Mouse (Mus musculus) heart, embryonic 10.5 days (tissue): ENCODE data around the gene Plekha8. TPM values are rescaled to one million over a fixed set of nuclear protein-coding genes. Genes with fewer than 3 reads are reported as not detected.
A peak's percentile ranks its signal among the peaks of the same experiment; 100 is the strongest.

Source experiments
- DNase-seq: peaks from one replicate; pipeline ENCODE4 v3.0.0-alpha.2; 2017; ENCODE audit warnings: low spot score
- H3K27ac ChIP-seq: fragments of 300-500 bp; sonication (generic); 2 replicates; pipeline ENCODE4 v1.5.1; 2016; ENCODE audit warnings: mild to moderate bottlenecking
- H3K27me3 ChIP-seq: fragments of 300-500 bp; sonication (generic); 2 replicates; pipeline ENCODE4 v1.6.1; 2016; ENCODE audit warnings: mild to moderate bottlenecking; ENCODE audit not compliant: poor library complexity, insufficient read depth, severe bottlenecking
- H3K36me3 ChIP-seq: fragments of 300-500 bp; sonication (generic); 2 replicates; pipeline ENCODE4 v1.6.1; 2016; ENCODE audit warnings: mild to moderate bottlenecking, moderate library complexity
- H3K4me1 ChIP-seq: fragments of 300-500 bp; sonication (generic); 2 replicates; pipeline ENCODE4 v1.6.1; 2016; ENCODE audit warnings: mild to moderate bottlenecking
- H3K4me3 ChIP-seq: fragments of 300-500 bp; sonication (generic); 2 replicates; pipeline ENCODE4 v1.5.1; 2016; ENCODE audit warnings: mild to moderate bottlenecking, moderate library complexity
- H3K9me3 ChIP-seq: fragments of 300-500 bp; sonication (generic); 2 replicates; pipeline ENCODE4 v1.6.1; 2016; ENCODE audit warnings: mild to moderate bottlenecking, moderate library complexity
- WGBS: fragments of 180-500 bp; shearing (Covaris S2); methylation state at CpG from one replicate; pipeline ENCODE4 v1.1.7; 2016; 5-methylcytosine and 5-hydroxymethylcytosine counted together
- polyA plus RNA-seq: library from polyadenylated mRNA; unstranded; fragments of >200 nt; fragmentation: Nextera tagmentation; extraction: Ambion mirVana; gene quantifications from 2 replicates; pipeline ENCODE4 v1.2.1, GENCODE M21; 2016

Plekha8 gene
- polyA plus RNA-seq, 1 experiment from 2014 or later = 10.3 TPM

- 0% methylated on average over 20 of the region's 20 CpGs for WGBS
- H3K27ac ChIP-seq = peak overlapping the region; percentile 92
Observed at GRCm38 (mm10) chr6:54592938-54593535, 1.9 kb upstream of the Plekha8 start.

DNA sequence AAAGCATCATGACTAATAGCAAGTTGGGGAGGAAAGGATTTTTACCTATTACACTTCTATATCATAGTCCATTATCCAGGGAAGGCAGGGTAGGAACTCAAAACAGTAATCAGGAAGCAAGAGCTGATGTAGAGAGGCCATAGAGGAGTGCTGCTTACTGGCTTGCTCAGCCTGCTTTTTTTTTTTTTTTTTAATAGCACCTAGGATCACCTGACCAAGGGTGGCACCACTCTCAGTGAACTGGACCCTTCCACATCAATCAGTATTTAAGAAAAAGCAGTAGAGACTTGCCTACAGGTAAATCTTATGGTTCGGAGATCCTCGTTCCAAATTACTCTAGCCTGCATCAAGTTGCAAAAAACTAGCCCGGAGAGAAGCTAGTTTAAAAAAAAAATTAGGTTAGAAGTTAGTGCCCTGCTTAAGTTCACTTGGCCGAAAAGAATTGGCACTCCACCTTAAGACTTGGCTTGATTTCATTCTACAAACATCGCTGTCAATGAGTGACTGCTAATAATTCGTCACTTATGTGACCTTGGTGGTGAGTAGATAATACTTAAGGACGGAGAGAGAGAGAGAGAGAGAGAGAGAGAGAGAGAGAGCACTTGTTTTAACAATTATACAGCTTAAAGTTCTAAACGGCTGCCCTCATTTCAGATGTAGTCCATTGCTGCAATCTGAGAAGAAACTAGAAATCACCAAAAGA is 994 bp upstream of the Plekha8 start:
- no peaks in the 10 kb centered on the region for H3K27me3 ChIP-seq
- peak overlapping the region; percentile 92; the same call in 1 of the 2 replicates for H3K27ac ChIP-seq

More at GRCm38 (mm10) chr6:54592938-54593535, 1.9 kb upstream of the Plekha8 start:
- peak overlapping the region; percentile 72 for H3K4me3 ChIP-seq
- H3K27me3 ChIP-seq = no peaks in the 10 kb centered on the region
- peaks cover 39% of the 10 kb centered on the region; the same call in 1 of the 2 replicates for H3K4me1 ChIP-seq
- 0 out of 2 replicates have a peak, but pooled peaks cover 7% of the 10 kb centered on the region for H3K36me3 ChIP-seq
- no peaks in the 10 kb centered on the region for H3K9me3 ChIP-seq
- DNase-seq = peak; percentile 94

GRCm38 (mm10) chr6:54595330-54595878 is 493 bp downstream of the Plekha8 start:
- H3K36me3 ChIP-seq = no peaks in the 10 kb centered on the region
- H3K27ac ChIP-seq = peak overlapping the region; percentile 93
- under 1% methylated on average over 48 of the region's 48 CpGs for WGBS
- H3K9me3 ChIP-seq = no peaks in the 10 kb centered on the region
- H3K4me1 ChIP-seq = peaks cover 34% of the 10 kb centered on the region; the same call in 1 of the 2 replicates
- peak overlapping the region; percentile 93 for H3K4me3 ChIP-seq
- no peaks in the 10 kb centered on the region for H3K27me3 ChIP-seq
- DNase-seq = no peak

More for the DNA sequence above, 994 bp upstream of the Plekha8 start:
- 53% methylated on average over 8 of the region's 8 CpGs for WGBS
- Histone ChIP-seq H3K9me3 (no peaks in the 10 kb centered on the region), H3K36me3 (0 out of 2 replicates have a peak, but pooled peaks cover 3% of the 10 kb centered on the region), H3K4me1 (peaks cover 38% of the 10 kb centered on the region; the same call in 1 of the 2 replicates), H3K4me3 (peak overlapping the region; percentile 72)
- DNase-seq = no peak

GRCm38 (mm10) chr6:54597208-54597607 is 2.3 kb downstream of the Plekha8 start, which contains the start of gene Fkbp14:
Gene Fkbp14 (minus strand): TSS chr6:54597308.
- Histone ChIP-seq H3K36me3 (no peaks in the 10 kb centered on the region), H3K27ac (no peak within 1 kb of the TSS), H3K27me3 (no peaks in the 10 kb centered on the region), H3K4me3 (peak within 1 kb of the TSS; percentile 93), H3K9me3 (no peaks in the 10 kb centered on the region), H3K4me1 (peaks cover 24% of the 10 kb centered on the region; the same call in 1 of the 2 replicates)
- no peak for DNase-seq
- 66% methylated on average over 4 of the region's 4 CpGs for WGBS

GRCm38 (mm10) chr6:54597711-54598110 is 2.8 kb downstream of the Plekha8 start:
- WGBS = 89% methylated on average over 3 of the region's 3 CpGs
- H3K4me1 ChIP-seq = peaks cover 24% of the 10 kb centered on the region; the same call in 1 of the 2 replicates
- DNase-seq = no peak

DNA sequence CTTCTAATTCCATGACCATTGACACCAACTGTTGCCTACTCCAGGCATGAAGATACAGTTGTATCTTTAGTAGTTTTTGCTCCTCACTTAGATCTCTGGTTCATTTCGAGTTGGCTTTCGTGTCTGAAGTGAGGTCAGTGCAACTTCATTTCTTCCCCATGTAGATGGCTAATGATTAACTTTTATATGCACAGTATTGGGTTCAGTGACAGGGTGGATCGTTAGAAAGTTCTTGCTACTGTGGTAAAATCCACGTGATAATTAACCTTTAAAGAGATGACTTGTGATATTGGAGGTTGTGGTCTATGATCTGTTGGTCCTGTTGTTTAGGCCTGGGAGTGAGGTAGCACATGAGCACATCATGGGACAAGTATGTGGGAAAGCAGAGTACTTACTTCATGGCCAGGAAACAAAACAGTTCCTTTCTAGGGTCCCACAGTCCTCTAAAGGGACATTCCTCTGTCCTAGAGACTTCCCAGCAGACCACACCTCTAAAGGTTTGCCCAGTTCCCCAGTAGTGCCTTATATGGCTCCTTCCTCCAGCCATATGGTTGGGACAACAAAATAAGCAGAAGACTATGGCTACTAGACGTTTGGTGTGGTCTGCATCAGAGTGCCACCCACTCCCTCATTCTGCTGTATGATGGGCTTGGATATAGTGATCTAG is 5.9 kb downstream of the Plekha8 start:
- DNase-seq = no peak
- H3K36me3 ChIP-seq = peaks cover 3% of the 10 kb centered on the region; the same call in 1 of the 2 replicates
- 80% methylated on average over 5 of the region's 5 CpGs for WGBS

More at GRCm38 (mm10) chr6:54597711-54598110, 2.8 kb downstream of the Plekha8 start:
- Histone ChIP-seq H3K36me3 (no peaks in the 10 kb centered on the region), H3K9me3 (no peaks in the 10 kb centered on the region), H3K27ac (no peak overlapping the region), H3K4me3 (no peak overlapping the region), H3K27me3 (no peaks in the 10 kb centered on the region)

DNA sequence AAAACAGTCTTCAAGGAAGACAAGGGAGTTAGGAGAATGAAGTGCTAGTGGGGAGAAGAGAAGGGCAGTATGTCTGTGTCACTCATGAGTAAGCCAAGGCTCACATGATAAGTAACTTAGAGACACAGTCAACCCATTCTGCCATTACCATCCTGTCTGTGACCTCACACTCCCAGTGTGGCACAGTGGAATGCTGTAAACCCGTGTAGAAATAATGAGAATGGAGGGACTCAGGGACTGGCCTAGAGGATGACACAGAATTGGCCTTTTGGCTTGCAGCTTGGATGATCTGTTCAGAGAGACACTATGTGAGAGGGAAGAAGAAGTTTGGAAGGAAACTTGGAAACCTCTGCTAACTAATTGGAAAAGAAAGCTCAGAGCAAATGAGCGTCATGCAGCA is 8.0 kb downstream of the Plekha8 start:
- H3K27ac ChIP-seq = no peak overlapping the region
- no peaks in the 10 kb centered on the region; the same call in 1 of the 2 replicates for H3K4me1 ChIP-seq
- WGBS = 81% methylated on average over 2 of the region's 2 CpGs
- DNase-seq = no peak
- H3K9me3 ChIP-seq = no peaks in the 10 kb centered on the region
- peaks cover 3% of the 10 kb centered on the region; the same call in 1 of the 2 replicates for H3K36me3 ChIP-seq
- H3K4me3 ChIP-seq = no peak overlapping the region
- no peaks in the 10 kb centered on the region for H3K27me3 ChIP-seq

More for the DNA sequence above, 5.9 kb downstream of the Plekha8 start:
- Histone ChIP-seq H3K27ac (no peak overlapping the region), H3K4me3 (no peak overlapping the region), H3K4me1 (peaks cover 9% of the 10 kb centered on the region; the same call in 1 of the 2 replicates), H3K27me3 (no peaks in the 10 kb centered on the region), H3K9me3 (no peaks in the 10 kb centered on the region)

DNA sequence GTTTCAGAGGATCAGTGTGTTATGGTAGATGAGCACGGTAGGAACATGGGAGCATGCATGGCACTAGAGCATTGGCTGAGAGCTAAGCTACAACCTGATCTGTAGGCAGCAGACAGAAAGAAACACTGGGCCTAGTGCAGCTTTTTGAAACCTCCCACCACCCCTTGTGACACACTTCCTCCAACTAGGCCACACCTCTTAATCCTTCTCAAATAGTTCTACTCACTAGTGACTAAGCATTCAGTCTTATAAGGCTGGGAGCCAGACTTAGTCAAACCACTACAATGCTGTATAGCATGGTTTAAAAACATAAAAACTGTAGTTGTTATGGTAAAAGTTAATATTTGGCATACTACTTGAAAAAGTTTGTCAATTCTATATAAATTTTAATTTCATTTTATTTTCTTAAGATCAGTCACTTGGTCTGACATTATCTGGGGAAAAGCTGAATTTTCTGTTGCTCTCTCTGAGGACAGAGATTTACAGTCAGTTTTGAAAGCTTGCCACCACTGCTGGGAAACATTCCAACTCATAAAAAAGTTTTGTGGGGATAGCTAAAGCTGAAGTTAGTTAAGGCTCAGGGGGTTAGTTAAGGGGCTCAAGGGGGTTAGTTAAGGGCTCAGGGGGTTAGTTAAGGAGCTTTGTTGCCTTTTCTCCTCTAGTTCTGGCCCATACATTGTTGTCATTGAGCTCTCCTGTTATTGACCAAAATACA is 9.2 kb downstream of the Plekha8 start:
- H3K27me3 ChIP-seq = no peaks in the 10 kb centered on the region
- H3K36me3 ChIP-seq = peaks cover 7% of the 10 kb centered on the region; the same call in 1 of the 2 replicates
- H3K9me3 ChIP-seq = no peaks in the 10 kb centered on the region
- no peak overlapping the region for H3K4me3 ChIP-seq
- no peak for DNase-seq
- H3K4me1 ChIP-seq = no peaks in the 10 kb centered on the region
- no peak overlapping the region for H3K27ac ChIP-seq
- 95% methylated on average over 1 of the region's 1 CpGs for WGBS

- no peaks in the 10 kb centered on the region for H3K27me3 ChIP-seq
- no peak overlapping the region for H3K4me3 ChIP-seq
- no peak for DNase-seq
- H3K36me3 ChIP-seq = peaks cover 11% of the 10 kb centered on the region; the same call in 1 of the 2 replicates
- 46% methylated on average over 4 of the region's 4 CpGs for WGBS
- H3K9me3 ChIP-seq = no peaks in the 10 kb centered on the region
- H3K27ac ChIP-seq = no peak overlapping the region
- no peaks in the 10 kb centered on the region for H3K4me1 ChIP-seq
Observed at GRCm38 (mm10) chr6:54606241-54606640, 11.3 kb downstream of the Plekha8 start.

GRCm38 (mm10) chr6:54617363-54617762 is 22.5 kb downstream of the Plekha8 start:
- Histone ChIP-seq H3K4me3 (no peak overlapping the region), H3K4me1 (peaks cover 7% of the 10 kb centered on the region; the same call in 1 of the 2 replicates), H3K36me3 (peaks cover 9% of the 10 kb centered on the region; the same call in 1 of the 2 replicates), H3K27me3 (no peaks in the 10 kb centered on the region), H3K27ac (no peak overlapping the region), H3K9me3 (no peaks in the 10 kb centered on the region)
- 70% methylated on average over 3 of the region's 3 CpGs for WGBS
- DNase-seq = no peak

DNA sequence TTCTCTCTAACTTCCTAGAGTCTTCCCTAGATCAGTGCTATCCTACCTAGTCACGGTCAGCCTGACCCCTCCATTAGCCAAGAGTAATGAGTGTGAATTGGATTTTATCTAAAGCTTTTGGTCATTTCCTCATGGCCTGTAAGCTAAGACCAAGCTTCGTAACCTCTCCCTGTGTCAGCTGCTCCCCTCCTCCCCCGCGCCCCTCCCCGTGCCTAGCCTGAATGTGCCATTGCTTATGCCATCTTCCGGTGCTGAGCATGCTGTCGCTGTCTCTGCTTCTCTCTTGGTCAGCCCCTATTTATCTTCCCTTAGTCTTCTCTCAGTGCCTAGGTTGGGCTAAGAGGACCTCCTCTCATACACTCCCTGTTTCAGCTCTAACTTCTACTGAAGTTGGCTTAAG is 24.6 kb downstream of the Plekha8 start:
- no peak for DNase-seq
- 62% methylated on average over 7 of the region's 7 CpGs for WGBS
- Histone ChIP-seq H3K36me3 (peaks cover 17% of the 10 kb centered on the region; the same call in 1 of the 2 replicates), H3K27me3 (no peaks in the 10 kb centered on the region), H3K4me1 (peaks cover 7% of the 10 kb centered on the region; the same call in 1 of the 2 replicates), H3K4me3 (no peak overlapping the region), H3K9me3 (no peaks in the 10 kb centered on the region), H3K27ac (no peak overlapping the region)

DNA sequence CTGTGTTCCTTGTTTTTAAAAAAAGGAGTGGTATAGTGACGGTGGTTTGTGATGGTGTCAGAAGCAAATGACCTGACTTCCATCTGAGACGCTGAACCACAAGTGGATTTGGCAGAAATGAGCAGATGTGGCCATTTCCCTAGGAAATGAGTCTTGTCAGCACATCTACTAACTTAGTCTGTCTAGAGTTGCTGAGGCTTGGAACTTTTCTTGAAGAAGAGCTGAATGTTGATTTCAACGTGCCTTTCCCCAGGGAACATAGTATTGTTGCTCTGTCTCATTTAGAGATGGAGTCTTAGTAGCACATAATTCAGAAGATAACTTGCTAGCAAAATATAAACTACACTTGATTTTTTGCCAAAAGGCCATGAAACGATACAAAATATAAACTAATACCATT is 25.4 kb downstream of the Plekha8 start:
- Histone ChIP-seq H3K27ac (no peak overlapping the region), H3K4me1 (peaks cover 7% of the 10 kb centered on the region; the same call in 1 of the 2 replicates), H3K4me3 (no peak overlapping the region), H3K27me3 (no peaks in the 10 kb centered on the region), H3K36me3 (peaks cover 18% of the 10 kb centered on the region; the same call in 1 of the 2 replicates), H3K9me3 (no peaks in the 10 kb centered on the region)
- 74% methylated on average over 4 of the region's 4 CpGs for WGBS
- no peak for DNase-seq
